Mouse (Mus musculus) NIH3T3 (cell line): ENCODE results near the gene Tent5a.

Source experiments
- DNase-seq: peaks from one replicate; pipeline ENCODE4 v3.0.0-alpha.2; 2012; ENCODE audit warnings: low read depth

Gene Tent5a

GRCm38 (mm10) chr9:85316122-85316521 lies 11.0 kb downstream of the Tent5a start:
- DNase-seq: no peak

- no peak for DNase-seq
Measured at GRCm38 (mm10) chr9:85312473-85312872, 14.7 kb downstream of the Tent5a start, which contains the start of gene Gm11114. TSS of gene Gm11114 (plus strand) at chr9:85312773.

GRCm38 (mm10) chr9:85303378-85303777 lies 23.8 kb downstream of the Tent5a start:
- DNase-seq: no peak

- DNase-seq: no peak
Measured at GRCm38 (mm10) chr9:85302849-85303248, 24.3 kb downstream of the Tent5a start.

- DNase-seq: no peak
Measured at GRCm38 (mm10) chr9:85274114-85274513, 53.0 kb downstream of the Tent5a start.
